In genomic region chr5:113804395-113804966, GRCm38 (mm10) we compare ENCODE assay signal across 20 mouse cellular contexts. TPM values are rescaled to one million over a fixed set of nuclear protein-coding genes. Genes with fewer than 3 reads are reported as not detected.
DNase-seq lines count a peak whose midpoint lies in the region; ATAC-seq and TF ChIP-seq lines count a peak whose summit lies in the region.
"Had no signal": no experiment of that assay in that cellular context is flagged by ENCODE, and none has a peak within 500 bp of the region (broad histone marks: within the 10 kb centered on the region; RNA-seq: fewer than 3 reads in every experiment).

No protein-coding gene starts in this region.

- H3K4me3 ChIP-seq in embryonic facial prominence, embryonic 12.5 days = no peak overlapping the region
- H3K4me3 ChIP-seq in embryonic facial prominence, embryonic 10.5 days = no peak overlapping the region
- no peak overlapping the region for H3K4me3 ChIP-seq in lung, embryonic 14.5 days (ENCODE audit: low read depth, low read length)
- no peak overlapping the region for H3K4me3 ChIP-seq in embryonic facial prominence, embryonic 14.5 days (ENCODE audit: low read depth, low read length)
- no peak overlapping the region for H3K4me3 ChIP-seq in myocyte
- H3K4me3 ChIP-seq in forebrain, embryonic 16.5 days (replicated peaks; ENCODE audit: low read length) = no peak overlapping the region
- H3K4me3 ChIP-seq: gastrocnemius, adult 2 months; heart, embryonic 12.5 days; hindbrain, embryonic 13.5 days; intestine, embryonic 15.5 days; midbrain, embryonic 10.5 days; neural tube, embryonic 12.5 days had no signal

- no peak overlapping the region for H3K4me2 ChIP-seq in embryonic facial prominence, embryonic 12.5 days (replicated peaks)
- H3K4me2 ChIP-seq in lung, embryonic 14.5 days = no peak overlapping the region
- no peak overlapping the region for H3K4me2 ChIP-seq in embryonic facial prominence, embryonic 14.5 days (ENCODE audit: low read depth, low read length)
- peak overlapping the region; percentile 20 for H3K4me2 ChIP-seq in myocyte (ENCODE audit: low read depth)
- no peak overlapping the region for H3K4me2 ChIP-seq in forebrain, embryonic 16.5 days (ENCODE audit: low read length)
- H3K4me2 ChIP-seq: heart, embryonic 12.5 days; hindbrain, embryonic 13.5 days; intestine, embryonic 15.5 days; neural tube, embryonic 12.5 days had no signal

- H3K36me3 ChIP-seq in embryonic facial prominence, embryonic 12.5 days = no peaks in the 10 kb centered on the region
- H3K36me3 ChIP-seq in embryonic facial prominence, embryonic 10.5 days (replicated peaks) = no peaks in the 10 kb centered on the region
- no peaks in the 10 kb centered on the region for H3K36me3 ChIP-seq in lung, embryonic 14.5 days (ENCODE audit: insufficient read depth)
- no peaks in the 10 kb centered on the region for H3K36me3 ChIP-seq in embryonic facial prominence, embryonic 14.5 days (ENCODE audit: control insufficient read depth, insufficient read depth, low read length)
- no peaks in the 10 kb centered on the region for H3K36me3 ChIP-seq in myocyte (ENCODE audit: control insufficient read depth, insufficient read depth)
- H3K36me3 ChIP-seq in forebrain, embryonic 16.5 days (ENCODE audit: control insufficient read depth, insufficient read depth) = no peaks in the 10 kb centered on the region
- H3K36me3 ChIP-seq: heart, embryonic 12.5 days; hindbrain, embryonic 13.5 days; intestine, embryonic 15.5 days; midbrain, embryonic 10.5 days; neural tube, embryonic 12.5 days had no signal

- H3K4me1 ChIP-seq in embryonic facial prominence, embryonic 12.5 days = peaks cover 28% of the 10 kb centered on the region
- H3K4me1 ChIP-seq in embryonic facial prominence, embryonic 10.5 days = peaks cover 61% of the 10 kb centered on the region
- H3K4me1 ChIP-seq in lung, embryonic 14.5 days (ENCODE audit: insufficient read depth) = peaks cover 11% of the 10 kb centered on the region
- peaks cover 29% of the 10 kb centered on the region for H3K4me1 ChIP-seq in embryonic facial prominence, embryonic 14.5 days (ENCODE audit: control insufficient read depth, insufficient read depth, low read length)
- H3K4me1 ChIP-seq in forebrain, embryonic 16.5 days (replicated peaks; ENCODE audit: control insufficient read depth, insufficient read depth, low read length) = peaks cover 4% of the 10 kb centered on the region; the same call in 1 of the 2 replicates

- no peaks in the 10 kb centered on the region for H3K79me2 ChIP-seq in myocyte (ENCODE audit: control insufficient read depth, insufficient read depth)

- no peak overlapping the region for H3ac ChIP-seq in myocyte (ENCODE audit: control insufficient read depth, insufficient read length)

- 0 out of 2 replicates have a peak overlapping the region, but pooled peaks have one; percentile 19 for H3K27ac ChIP-seq in embryonic facial prominence, embryonic 12.5 days
- H3K27ac ChIP-seq in embryonic facial prominence, embryonic 10.5 days (replicated peaks) = no peak overlapping the region; the same call in 1 of the 2 replicates
- peak overlapping the region; percentile 2; the same call in 1 of the 2 replicates for H3K27ac ChIP-seq in lung, embryonic 14.5 days (ENCODE audit: low read depth)
- peak overlapping the region; percentile 36; the same call in 1 of the 2 replicates for H3K27ac ChIP-seq in embryonic facial prominence, embryonic 14.5 days (replicated peaks; ENCODE audit: low read depth, low read length)
- no peak overlapping the region for H3K27ac ChIP-seq in forebrain, embryonic 16.5 days (ENCODE audit: low read length)
- H3K27ac ChIP-seq: gastrocnemius, adult 2 months; hindbrain, embryonic 13.5 days; intestine, embryonic 15.5 days; midbrain, embryonic 10.5 days; neural tube, embryonic 12.5 days had no signal

- no peak overlapping the region; the same call in 1 of the 2 replicates for H3K9ac ChIP-seq in embryonic facial prominence, embryonic 12.5 days
- no peak overlapping the region for H3K9ac ChIP-seq in lung, embryonic 14.5 days
- H3K9ac ChIP-seq in embryonic facial prominence, embryonic 14.5 days (ENCODE audit: low read depth, low read length) = no peak overlapping the region
- no peak overlapping the region for H3K9ac ChIP-seq in forebrain, embryonic 16.5 days (replicated peaks; ENCODE audit: low read depth, low read length)
- H3K9ac ChIP-seq: heart, embryonic 12.5 days; hindbrain, embryonic 13.5 days; intestine, embryonic 15.5 days; neural tube, embryonic 12.5 days had no signal

- DNase-seq in embryonic facial prominence, embryonic 10.5 days (ENCODE audit: low spot score) = no peak
- no peak for DNase-seq in lung, embryonic 14.5 days
- DNase-seq in lung, postnatal 14 days = no peak
- DNase-seq in embryonic facial prominence, embryonic 14.5 days (ENCODE audit: low spot score) = peak; percentile 70
- DNase-seq in kidney, postnatal 36 days = no peak
- DNase-seq: cerebellum, adult 8-10 months; gastrocnemius, adult 2 months; heart, postnatal 14 days; kidney, postnatal 10 days; lung, postnatal 4 days; right cerebral cortex, adult 18-20 months; thymus, postnatal 25 days had no signal

- no peaks in the 10 kb centered on the region for H3K9me3 ChIP-seq in embryonic facial prominence, embryonic 12.5 days
- H3K9me3 ChIP-seq in embryonic facial prominence, embryonic 10.5 days = no peaks in the 10 kb centered on the region
- no peaks in the 10 kb centered on the region for H3K9me3 ChIP-seq in lung, embryonic 14.5 days (ENCODE audit: low read depth, low read length)
- H3K9me3 ChIP-seq in embryonic facial prominence, embryonic 14.5 days (ENCODE audit: control insufficient read depth, low read length) = no peaks in the 10 kb centered on the region
- H3K9me3 ChIP-seq in forebrain, embryonic 16.5 days (ENCODE audit: control insufficient read depth, low read length) = no peaks in the 10 kb centered on the region
- H3K9me3 ChIP-seq: heart, embryonic 12.5 days; hindbrain, embryonic 13.5 days; intestine, embryonic 15.5 days; midbrain, embryonic 10.5 days; neural tube, embryonic 12.5 days had no signal

- 47% methylated on average over 7 of the region's 7 CpGs for WGBS in embryonic facial prominence, embryonic 12.5 days
- WGBS in embryonic facial prominence, embryonic 10.5 days = 62% methylated on average over 7 of the region's 7 CpGs
- WGBS in lung, embryonic 14.5 days = 45% methylated on average over 7 of the region's 7 CpGs
- WGBS in embryonic facial prominence, embryonic 14.5 days = 52% methylated on average over 7 of the region's 7 CpGs
- WGBS in forebrain, embryonic 16.5 days = 64% methylated on average over 7 of the region's 7 CpGs

- no peaks in the 10 kb centered on the region for H3K27me3 ChIP-seq in embryonic facial prominence, embryonic 12.5 days
- peaks cover 3% of the 10 kb centered on the region; the same call in 1 of the 2 replicates for H3K27me3 ChIP-seq in embryonic facial prominence, embryonic 10.5 days (replicated peaks; ENCODE audit: low read depth, poor library complexity, severe bottlenecking)
- H3K27me3 ChIP-seq in lung, embryonic 14.5 days (ENCODE audit: insufficient read depth, low read length) = no peaks in the 10 kb centered on the region
- H3K27me3 ChIP-seq in embryonic facial prominence, embryonic 14.5 days (replicated peaks; ENCODE audit: control insufficient read depth, insufficient read depth, low read length) = no peaks in the 10 kb centered on the region
- no peaks in the 10 kb centered on the region for H3K27me3 ChIP-seq in myocyte (ENCODE audit: control insufficient read depth, insufficient read depth, insufficient read length)
- no peaks in the 10 kb centered on the region for H3K27me3 ChIP-seq in forebrain, embryonic 16.5 days (replicated peaks; ENCODE audit: control insufficient read depth, insufficient read depth, low read length)
- H3K27me3 ChIP-seq: intestine, embryonic 15.5 days; neural tube, embryonic 12.5 days had no signal

- TF ChIP-seq POLR2A in myocyte (IDR thresholded peaks at IDR 0.05; ENCODE audit: insufficient read length, low read depth) = no peak

- ATAC-seq in embryonic facial prominence, embryonic 12.5 days (ENCODE audit: insufficient number of reproducible peaks, insufficient read depth, low FRiP score, low TSS enrichment) = no peak
- no peak for ATAC-seq in lung, embryonic 14.5 days (ENCODE audit: insufficient read depth)
- peak; percentile 45; the same call in 1 of the 2 replicates for ATAC-seq in embryonic facial prominence, embryonic 14.5 days (ENCODE audit: low read depth)
- ATAC-seq in forebrain, embryonic 16.5 days = no peak
- ATAC-seq: intestine, embryonic 15.5 days had no signal

- TF ChIP-seq CTCF in lung, embryonic 14.5 days (IDR thresholded peaks at IDR 0.05; ENCODE audit: low read depth) = peak; percentile 33; the same call in 1 of the 2 replicates

RNA-seq across cellular contexts. Expression of gene Tmem119, which starts 4.2 kb away (rescaled TPM):
- 116 and 118 TPM in 2 replicates for polyA plus RNA-seq in embryonic facial prominence, embryonic 12.5 days (2016; fragmentation: Nextera tagmentation; extraction: Ambion mirVana)
- 72.7 and 83.3 TPM in 2 replicates for polyA plus RNA-seq in embryonic facial prominence, embryonic 10.5 days (2016; fragmentation: Nextera tagmentation; extraction: Ambion mirVana)
- polyA plus RNA-seq in lung, embryonic 14.5 days (2014; fragmentation: Nextera tagmentation; extraction: Ambion mirVana) = 23.0 and 23.6 TPM in 2 replicates
- 94.4 and 109 TPM in 2 replicates for polyA plus RNA-seq in embryonic facial prominence, embryonic 14.5 days (2014; fragmentation: Nextera tagmentation; extraction: Ambion mirVana)
- 62.0 TPM for polyA plus RNA-seq in myocyte (2012; fragmentation: generic; extraction: Trizol)
- 4.4 and 7.9 TPM in 2 replicates for polyA plus RNA-seq in forebrain, embryonic 16.5 days (2015; fragmentation: Nextera tagmentation; extraction: Ambion mirVana)

RNA-seq across cellular contexts. Expression of gene Selplg, which starts 28.0 kb away (rescaled TPM):
- polyA plus RNA-seq in embryonic facial prominence, embryonic 12.5 days (2016; fragmentation: Nextera tagmentation; extraction: Ambion mirVana) = 1.5 and 1.9 TPM in 2 replicates
- polyA plus RNA-seq in embryonic facial prominence, embryonic 10.5 days (2016; fragmentation: Nextera tagmentation; extraction: Ambion mirVana) = 0.58 and 0.83 TPM in 2 replicates
- 2.9 and 3.4 TPM in 2 replicates for polyA plus RNA-seq in lung, embryonic 14.5 days (2014; fragmentation: Nextera tagmentation; extraction: Ambion mirVana)
- 4.9 and 5.2 TPM in 2 replicates for polyA plus RNA-seq in embryonic facial prominence, embryonic 14.5 days (2014; fragmentation: Nextera tagmentation; extraction: Ambion mirVana)
- polyA plus RNA-seq in myocyte (2012; fragmentation: generic; extraction: Trizol) = not detected
- 1.8 and 2.0 TPM in 2 replicates for polyA plus RNA-seq in forebrain, embryonic 16.5 days (2015; fragmentation: Nextera tagmentation; extraction: Ambion mirVana)

RNA-seq across cellular contexts. Expression of gene Iscu, which starts 31.9 kb away (rescaled TPM):
- 109 and 111 TPM in 2 replicates for polyA plus RNA-seq in embryonic facial prominence, embryonic 12.5 days (2016; fragmentation: Nextera tagmentation; extraction: Ambion mirVana)
- 99.7 and 103 TPM in 2 replicates for polyA plus RNA-seq in embryonic facial prominence, embryonic 10.5 days (2016; fragmentation: Nextera tagmentation; extraction: Ambion mirVana)
- 112 and 116 TPM in 2 replicates for polyA plus RNA-seq in lung, embryonic 14.5 days (2014; fragmentation: Nextera tagmentation; extraction: Ambion mirVana)
- 103 and 107 TPM in 2 replicates for polyA plus RNA-seq in embryonic facial prominence, embryonic 14.5 days (2014; fragmentation: Nextera tagmentation; extraction: Ambion mirVana)
- polyA plus RNA-seq in myocyte (2012; fragmentation: generic; extraction: Trizol) = 163 TPM
- 76.9 and 79.6 TPM in 2 replicates for polyA plus RNA-seq in forebrain, embryonic 16.5 days (2015; fragmentation: Nextera tagmentation; extraction: Ambion mirVana)

RNA-seq across cellular contexts. Expression of gene Sart3, which starts 32.2 kb away (rescaled TPM):
- polyA plus RNA-seq in embryonic facial prominence, embryonic 12.5 days (2016; fragmentation: Nextera tagmentation; extraction: Ambion mirVana) = 87.8 and 88.3 TPM in 2 replicates
- polyA plus RNA-seq in embryonic facial prominence, embryonic 10.5 days (2016; fragmentation: Nextera tagmentation; extraction: Ambion mirVana) = 79.0 and 80.9 TPM in 2 replicates
- polyA plus RNA-seq in lung, embryonic 14.5 days (2014; fragmentation: Nextera tagmentation; extraction: Ambion mirVana) = 53.8 and 63.1 TPM in 2 replicates
- 37.2 and 39.3 TPM in 2 replicates for polyA plus RNA-seq in embryonic facial prominence, embryonic 14.5 days (2014; fragmentation: Nextera tagmentation; extraction: Ambion mirVana)
- polyA plus RNA-seq in myocyte (2012; fragmentation: generic; extraction: Trizol) = 29.3 TPM
- polyA plus RNA-seq in forebrain, embryonic 16.5 days (2015; fragmentation: Nextera tagmentation; extraction: Ambion mirVana) = 50.7 and 52.7 TPM in 2 replicates

Comparison
In these comparisons a context has a peak if more than half of its experiments do, and no peak if none do; other contexts are left out.
1. H3K27ac ChIP-seq: peak in embryonic facial prominence, embryonic 12.5 days (single experiment), lung, embryonic 14.5 days (single experiment) and embryonic facial prominence, embryonic 14.5 days (single experiment); none in embryonic facial prominence, embryonic 10.5 days (single experiment) and forebrain, embryonic 16.5 days (single experiment).